Mouse (Mus musculus): ENCODE measurements at regions not wholly inside any gene's neighbourhood (a gene's known extent, or its start where the extent isn't known, plus 50 kb on each side); places are given as distances from the start of the nearest gene placed in this dataset.

GRCm38 (mm10) chr11:86003341-86003740 is 117.1 kb downstream of the Tbx4 start:
- WGBS = 94% methylated on average over 7 of the region's 7 CpGs
- H3K27me3 ChIP-seq (ENCODE audit: insufficient read depth, poor library complexity, severe bottlenecking) = no peaks in the 10 kb centered on the region
- DNase-seq (ENCODE audit: low spot score) = no peak
- no peak overlapping the region for H3K4me3 ChIP-seq
- no peaks in the 10 kb centered on the region for H3K9me3 ChIP-seq
- H3K27ac ChIP-seq = no peak overlapping the region
- H3K4me1 ChIP-seq (replicated peaks) = no peaks in the 10 kb centered on the region
- no peaks in the 10 kb centered on the region for H3K36me3 ChIP-seq

GRCm38 (mm10) chr11:86005284-86005683 is 119.1 kb downstream of the Tbx4 start:
- Histone ChIP-seq H3K27ac (no peak overlapping the region), H3K4me3 (no peak overlapping the region), H3K9me3 (no peaks in the 10 kb centered on the region), H3K36me3 (no peaks in the 10 kb centered on the region), H3K27me3 (ENCODE audit: insufficient read depth, poor library complexity, severe bottlenecking) (no peaks in the 10 kb centered on the region), H3K4me1 (replicated peaks) (no peaks in the 10 kb centered on the region)
- 88% methylated on average over 2 of the region's 2 CpGs for WGBS
- no peak for DNase-seq (ENCODE audit: low spot score)

GRCm38 (mm10) chr11:86005899-86006445 is 119.8 kb downstream of the Tbx4 start:
- Histone ChIP-seq H3K27me3 (ENCODE audit: insufficient read depth, poor library complexity, severe bottlenecking) (no peaks in the 10 kb centered on the region), H3K4me1 (replicated peaks) (no peaks in the 10 kb centered on the region), H3K9me3 (no peaks in the 10 kb centered on the region), H3K27ac (no peak overlapping the region), H3K36me3 (no peaks in the 10 kb centered on the region), H3K4me3 (no peak overlapping the region)
- WGBS = 87% methylated on average over 9 of the region's 9 CpGs
- no peak for DNase-seq (ENCODE audit: low spot score)

GRCm38 (mm10) chr11:86006859-86007258 is 120.6 kb downstream of the Tbx4 start:
- no peaks in the 10 kb centered on the region for H3K4me1 ChIP-seq (replicated peaks)
- no peak overlapping the region for H3K27ac ChIP-seq
- WGBS = 86% methylated on average over 4 of the region's 4 CpGs
- no peaks in the 10 kb centered on the region for H3K36me3 ChIP-seq
- H3K4me3 ChIP-seq = no peak overlapping the region
- no peak for DNase-seq (ENCODE audit: low spot score)
- no peaks in the 10 kb centered on the region for H3K27me3 ChIP-seq (ENCODE audit: insufficient read depth, poor library complexity, severe bottlenecking)
- no peaks in the 10 kb centered on the region for H3K9me3 ChIP-seq

Measured in hindbrain, embryonic 10.5 days (tissue).